Mouse (Mus musculus): ENCODE measurements around the gene Gm5127.

DNA sequence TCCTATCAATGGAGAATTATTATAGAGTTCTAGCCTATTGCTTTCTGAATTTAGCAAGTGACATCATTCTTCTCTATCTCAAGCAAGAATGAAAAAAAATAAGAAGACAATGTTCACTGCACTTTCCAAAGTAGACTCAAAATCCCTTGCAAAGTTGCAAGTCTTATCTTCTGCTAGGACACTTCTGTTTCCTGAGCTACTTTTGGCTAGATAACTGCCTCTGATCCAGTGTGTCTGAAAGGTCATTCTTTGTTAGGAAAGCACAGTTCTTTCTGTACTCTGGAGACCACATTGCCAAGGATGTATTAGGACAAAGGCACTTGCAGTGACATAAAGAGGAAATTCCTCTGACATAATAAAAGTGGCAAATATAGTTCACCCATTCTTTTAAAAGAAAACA is 159.3 kb downstream of the Gm5127 start:
- no peak for TF ChIP-seq CTCF (IDR thresholded peaks at IDR 0.05; ENCODE audit: extremely low read depth, insufficient read length, insufficient replicate concordance, low read depth, low read length)
- TF ChIP-seq POLR2A (IDR thresholded peaks at IDR 0.05; ENCODE audit: low read depth, low read length): no peak

All from small intestine, adult 2 months (tissue).